Mouse (Mus musculus) left cerebral cortex, postnatal 4 days (tissue): ENCODE measurements around the gene Psap. TPM values are rescaled to one million over a fixed set of nuclear protein-coding genes. Genes with fewer than 3 reads are reported as not detected.
A peak's percentile ranks its signal among the peaks of the same experiment; 100 is the strongest.

Source experiments
- DNase-seq: peaks from one replicate; pipeline ENCODE4 v3.0.0-alpha.2; 2022
- intact Hi-C: fragments of 180-260 bp; cut with DNase I; formaldehyde crosslinking; loops from one replicate; pipeline ENCODE4 v1.15.1; 2025
- total RNA-seq, 2 experiments: library from RNA; stranded (reverse); gene quantifications; 2 replicates each; pipeline ENCODE4 v1.2.3; 2021

The Psap gene
- total RNA-seq, 2 experiments from 2014 or later: 700 to 775 TPM

GRCm38 (mm10) chr10:60285676-60286372 lies 8.4 kb downstream of the Psap start:
- DNase-seq: peak; percentile 62
- intact Hi-C loops: no loop called here

GRCm38 (mm10) chr10:60286546-60286945 lies 9.1 kb downstream of the Psap start:
- intact Hi-C loops: no loop called here

GRCm38 (mm10) chr10:60287161-60287560 lies 9.7 kb downstream of the Psap start:
- no peak for DNase-seq
- intact Hi-C loops: no loop called here

More at GRCm38 (mm10) chr10:60286546-60286945, 9.1 kb downstream of the Psap start:
- no peak for DNase-seq

GRCm38 (mm10) chr10:60287726-60288125 lies 10.3 kb downstream of the Psap start:
- intact Hi-C loops: no loop called here
- DNase-seq: no peak

GRCm38 (mm10) chr10:60289216-60289615 lies 11.8 kb downstream of the Psap start:
- intact Hi-C loops: no loop called here
- no peak for DNase-seq

GRCm38 (mm10) chr10:60290026-60290738 lies 12.8 kb downstream of the Psap start:
- intact Hi-C loops: no loop called here
- no peak for DNase-seq

- no peak for DNase-seq
- intact Hi-C loops: no loop called here
Observed at GRCm38 (mm10) chr10:60290739-60291110, 13.3 kb downstream of the Psap start.

- no peak for DNase-seq
- intact Hi-C loops: no loop called here
Observed at GRCm38 (mm10) chr10:60292209-60292608, 14.8 kb downstream of the Psap start.

- intact Hi-C loops: no loop called here
- no peak for DNase-seq
Observed at GRCm38 (mm10) chr10:60294621-60295020, 17.2 kb downstream of the Psap start.

GRCm38 (mm10) chr10:60295356-60295755 lies 17.9 kb downstream of the Psap start:
- DNase-seq: no peak
- intact Hi-C loops: no loop called here

- intact Hi-C loops: no loop called here
Observed at GRCm38 (mm10) chr10:60296027-60296426, 18.6 kb downstream of the Psap start.

GRCm38 (mm10) chr10:60299636-60300035 lies 22.2 kb downstream of the Psap start:
- DNase-seq: no peak
- intact Hi-C loops: no loop called here

More at GRCm38 (mm10) chr10:60296027-60296426, 18.6 kb downstream of the Psap start:
- DNase-seq: no peak

- no peak for DNase-seq
- intact Hi-C loops: no loop called here
Observed at GRCm38 (mm10) chr10:60303419-60303818, 26.0 kb downstream of the Psap start.

- intact Hi-C loops: loop anchor here (5.0 kb wide), 2 partner anchors 102 to 452 kb away; no protein-coding TSS in a partner anchor
- peak; percentile 76 for DNase-seq
Observed at GRCm38 (mm10) chr10:60304854-60305628, 27.6 kb downstream of the Psap start.

- DNase-seq: no peak
- intact Hi-C loops: no loop called here
Observed at GRCm38 (mm10) chr10:60310629-60311028, 33.2 kb downstream of the Psap start.

- intact Hi-C loops: no loop called here
- DNase-seq: no peak
Observed at GRCm38 (mm10) chr10:60313606-60314005, 36.2 kb downstream of the Psap start.

- intact Hi-C loops: no loop called here
- no peak for DNase-seq
Observed at GRCm38 (mm10) chr10:60316166-60316565, 38.7 kb downstream of the Psap start.

GRCm38 (mm10) chr10:60328963-60329650 lies 51.7 kb downstream of the Psap start:
- DNase-seq: peak; percentile 44
- intact Hi-C loops: no loop called here

GRCm38 (mm10) chr10:60334583-60334982 lies 57.2 kb downstream of the Psap start:
- no peak for DNase-seq
- intact Hi-C loops: no loop called here

- DNase-seq: no peak
- intact Hi-C loops: no loop called here
Observed at GRCm38 (mm10) chr10:60335021-60335420, 57.6 kb downstream of the Psap start.

GRCm38 (mm10) chr10:60341528-60341927 lies 64.1 kb downstream of the Psap start:
- DNase-seq: no peak
- intact Hi-C loops: no loop called here
